Mouse (Mus musculus) neutrophil, adult 5-6 weeks (primary cell): Measurements from ENCODE around the gene Pold4. TPM values are rescaled to one million over a fixed set of nuclear protein-coding genes. Genes with fewer than 3 reads are reported as not detected.

Experiments used
- ATAC-seq: fragments of 151-379, 151-347 bp; 2 replicates; pipeline ENCODE4 v1.8.0; 2017; ENCODE audit warnings: mild to moderate bottlenecking, moderate TSS enrichment; ENCODE audit not compliant: insufficient number of reproducible peaks, poor library complexity, low FRiP score, severe bottlenecking; ENCODE audit errors: extremely low read depth
- total RNA-seq: library from RNA; stranded (forward); fragments of 200-1000 nt; gene quantifications from 2 replicates; pipeline ENCODE4 v1.2.3, GENCODE M21; 2017

The Pold4 gene
- total RNA-seq, 1 experiment from 2014 or later = 228 TPM

GRCm38 (mm10) chr19:4261038-4261698 is 29.5 kb downstream of the Pold4 start:
- no peak; the same call in 1 of the 2 replicates for ATAC-seq

DNA sequence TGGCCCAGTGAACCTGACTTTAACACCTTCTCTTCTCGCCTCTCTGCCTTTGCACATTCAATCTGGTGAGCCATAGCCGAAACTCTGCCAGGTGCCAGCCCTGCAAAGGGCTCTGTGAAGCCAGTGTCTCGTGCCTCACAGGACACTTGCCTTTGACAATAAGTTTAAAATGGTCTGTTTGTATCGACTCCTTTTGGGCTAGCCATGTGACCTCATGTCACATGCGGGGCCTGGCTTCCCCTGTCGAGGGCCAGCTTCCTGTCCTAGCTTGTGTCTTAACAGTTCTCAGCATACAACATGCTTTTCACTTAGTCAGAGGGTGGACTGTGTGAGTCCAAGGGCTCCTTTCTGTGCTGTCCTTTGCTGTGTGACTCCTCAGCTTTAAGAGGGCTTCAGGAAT is 31.1 kb downstream of the Pold4 start:
- no peak for ATAC-seq

GRCm38 (mm10) chr19:4263702-4264101 is 32.0 kb downstream of the Pold4 start:
- no peak for ATAC-seq

DNA sequence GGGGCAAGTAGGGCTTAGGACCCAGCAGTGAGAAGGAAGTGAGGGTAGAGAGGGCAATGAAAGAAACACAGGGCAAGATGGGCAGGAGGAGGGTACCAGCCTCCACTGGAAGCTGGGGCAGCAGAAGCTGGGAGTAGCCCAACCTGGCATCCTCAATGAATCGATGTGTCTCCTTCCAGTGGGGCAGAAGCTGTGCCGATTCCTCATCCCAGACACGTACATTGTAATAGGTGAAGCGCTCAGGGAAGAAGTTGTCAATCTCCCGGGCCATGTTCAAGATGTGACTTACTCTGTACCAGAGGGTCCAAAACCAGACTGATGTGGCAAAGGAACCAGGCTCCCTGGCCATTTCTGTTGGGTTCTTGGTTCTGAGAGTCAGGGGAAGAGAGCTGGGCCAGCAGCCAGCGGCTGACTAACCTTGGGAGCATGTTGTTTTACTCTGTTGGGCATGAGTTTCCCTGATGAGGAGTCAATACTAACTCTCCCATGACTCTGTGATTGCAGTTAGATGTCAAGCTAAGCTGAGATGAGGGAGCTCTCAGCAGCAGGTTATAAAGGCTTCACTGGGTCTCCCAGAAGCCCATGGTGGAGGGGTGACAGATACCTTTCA is 32.6 kb downstream of the Pold4 start:
- no peak for ATAC-seq

DNA sequence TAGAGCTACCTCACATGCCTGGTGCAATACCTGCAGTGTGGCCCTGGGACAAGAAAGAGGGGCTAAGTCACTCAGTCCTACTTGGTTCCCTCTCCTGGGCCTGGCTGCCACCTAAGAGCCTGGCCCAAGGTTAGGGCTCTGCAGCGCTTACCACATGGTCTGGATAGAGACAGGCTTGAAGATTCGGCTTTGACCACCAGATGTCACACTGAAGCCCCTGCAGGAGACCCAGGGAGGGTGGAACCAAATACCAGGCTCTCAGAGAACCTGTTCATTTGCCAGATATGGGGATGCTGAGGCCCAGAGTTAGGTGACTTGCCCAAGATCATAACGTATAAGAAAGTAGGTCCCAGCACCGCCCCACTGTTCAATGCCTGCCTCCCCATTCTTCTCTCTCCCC is 34.3 kb downstream of the Pold4 start:
- no peak for ATAC-seq

GRCm38 (mm10) chr19:4268566-4269361 is 37.1 kb downstream of the Pold4 start, which contains the start of gene Ssh3:
Gene Ssh3, minus strand, starts transcription at chr19:4269180.
- ATAC-seq = peak; percentile 61

- no peak for ATAC-seq
Measured at GRCm38 (mm10) chr19:4270187-4270586, 38.5 kb downstream of the Pold4 start.

- no peak for ATAC-seq
Measured at GRCm38 (mm10) chr19:4270972-4271371, 39.3 kb downstream of the Pold4 start.

GRCm38 (mm10) chr19:4279487-4279886 is 47.8 kb downstream of the Pold4 start:
- ATAC-seq = no peak

- no peak for ATAC-seq
Measured at GRCm38 (mm10) chr19:4280425-4280824, 48.7 kb downstream of the Pold4 start.

DNA sequence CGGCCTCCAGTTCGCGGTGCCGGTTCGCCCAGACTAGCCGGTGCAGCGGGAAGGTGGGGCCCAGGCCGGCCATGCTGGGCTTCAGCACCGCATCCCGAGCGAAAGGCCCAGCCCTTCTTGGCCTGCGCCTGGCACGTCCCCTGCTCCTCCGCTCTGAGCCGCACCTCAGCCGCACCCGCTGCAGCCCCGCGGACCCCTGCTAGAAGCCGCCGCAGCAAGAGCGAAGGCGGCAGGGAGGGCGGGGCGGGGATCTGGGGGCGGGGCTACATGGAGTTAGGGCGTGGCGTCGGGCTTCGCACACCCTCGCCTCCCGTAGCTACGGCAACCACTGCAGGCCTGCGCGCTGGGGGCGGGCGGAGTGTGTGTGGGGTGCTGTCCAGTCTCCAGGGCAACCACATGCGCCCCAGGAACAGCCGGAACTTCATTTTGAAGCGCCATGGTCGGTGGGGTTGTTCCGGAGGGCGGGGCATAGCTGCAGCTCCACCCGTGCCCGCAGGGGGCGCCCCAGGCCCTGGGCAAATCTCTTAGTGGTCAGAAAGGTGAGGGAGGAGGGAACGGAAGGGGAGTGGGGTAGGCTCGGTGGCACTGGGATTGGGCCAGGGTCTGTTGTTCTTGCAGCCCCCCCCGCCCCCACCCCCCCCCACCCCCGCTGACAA is 51.3 kb downstream of the Pold4 start, which contains the start of gene Ankrd13d:
TSS of gene Ankrd13d (minus strand) at position 240 of the 656 bp plus-strand sequence.
- ATAC-seq = peak; percentile 92

Other genes starting within 250 kb of the Pold4 start
- gene Acy3, start 245.3 kb upstream of the Pold4 start, total RNA-seq = not detected in 2 replicates
- not detected in 2 replicates for gene Tbx10, start 239.1 kb upstream of the Pold4 start, total RNA-seq
- 7.0 and 15.5 TPM in 2 replicates for gene Nudt8, start 231.3 kb upstream of the Pold4 start, total RNA-seq
- 6.2 and 7.5 TPM in 2 replicates for gene Gm49405, start 231.3 kb upstream of the Pold4 start, total RNA-seq
- gene Doc2g, start 228.6 kb upstream of the Pold4 start, total RNA-seq = 4.0 and 7.2 TPM in 2 replicates
- gene Ndufv1, start 219.1 kb upstream of the Pold4 start, total RNA-seq = 63.9 and 64.6 TPM in 2 replicates
- gene Gstp1, start 193.9 kb upstream of the Pold4 start, total RNA-seq = 53.2 and 68.1 TPM in 2 replicates
- gene Gstp2, start 185.9 kb upstream of the Pold4 start, total RNA-seq = 1.4 TPM in 1 of 2 replicates, not detected in the other
- gene Gstp3, start 172.3 kb upstream of the Pold4 start, total RNA-seq = 22.6 and 23.6 TPM in 2 replicates
- not detected in 2 replicates for gene Cabp2, start 150.3 kb upstream of the Pold4 start, total RNA-seq
- gene Cdk2ap2, start 134.7 kb upstream of the Pold4 start, total RNA-seq = 202 and 205 TPM in 2 replicates
- gene Pitpnm1, start 131.9 kb upstream of the Pold4 start, total RNA-seq = 115 and 132 TPM in 2 replicates
- 53.9 and 61.6 TPM in 2 replicates for gene Aip, start 106.0 kb upstream of the Pold4 start, total RNA-seq
- gene Gpr152, start 92.1 kb upstream of the Pold4 start, total RNA-seq = 0.12 and 0.23 TPM in 2 replicates
- 0.25 and 0.93 TPM in 2 replicates for gene Cabp4, start 87.9 kb upstream of the Pold4 start, total RNA-seq
- 134 and 152 TPM in 2 replicates for gene Coro1b, start 83.3 kb upstream of the Pold4 start, total RNA-seq
- 227 and 252 TPM in 2 replicates for gene Ptprcap, start 78.3 kb upstream of the Pold4 start, total RNA-seq
- gene Rps6kb2, start 68.5 kb upstream of the Pold4 start, total RNA-seq = 34.0 and 45.2 TPM in 2 replicates
- 95.9 and 99.3 TPM in 2 replicates for gene Carns1, start 56.4 kb upstream of the Pold4 start, total RNA-seq
- 231 and 269 TPM in 2 replicates for gene Tbc1d10c, start 40.6 kb upstream of the Pold4 start, total RNA-seq
- 535 and 541 TPM in 2 replicates for gene Ppp1ca, start 39.8 kb upstream of the Pold4 start, total RNA-seq
- 35.1 and 44.3 TPM in 2 replicates for gene Rad9a, start 30.2 kb upstream of the Pold4 start, total RNA-seq
- 52.0 and 61.9 TPM in 2 replicates for gene Clcf1, start 17.7 kb upstream of the Pold4 start, total RNA-seq
- gene AC109138.7, start 17.5 kb upstream of the Pold4 start, total RNA-seq = not detected in 2 replicates
- gene Ssh3, start 37.3 kb downstream of the Pold4 start, total RNA-seq = 48.0 and 59.8 TPM in 2 replicates
- gene Ankrd13d, start 51.2 kb downstream of the Pold4 start, total RNA-seq = 36.3 and 49.8 TPM in 2 replicates
- 692 and 849 TPM in 2 replicates for gene Grk2, start 74.3 kb downstream of the Pold4 start, total RNA-seq
- gene Kdm2a, start 166.4 kb downstream of the Pold4 start, total RNA-seq = 205 and 210 TPM in 2 replicates
- not detected in 2 replicates for gene Rhod, start 207.5 kb downstream of the Pold4 start, total RNA-seq
- not detected in 2 replicates for gene Syt12, start 245.5 kb downstream of the Pold4 start, total RNA-seq